Mouse (Mus musculus) cerebellum, adult 9-10 months (tissue): Measurements from ENCODE around the gene Scube3.
"Not testable (repeated sequence)": the region's sequence is repeated elsewhere in the genome, so short reads cannot be mapped to it uniquely, and the experiment has no call there.

Source experiments
- DNase-seq: peaks from one replicate; pipeline ENCODE4 v3.0.0; 2022

Scube3 gene

GRCm38 (mm10) chr17:28180331-28180730 is 38.4 kb downstream of the Scube3 start:
- no peak for DNase-seq

GRCm38 (mm10) chr17:28180783-28181544 is 39.0 kb downstream of the Scube3 start:
- DNase-seq = no peak

GRCm38 (mm10) chr17:28184971-28185638 is 43.2 kb downstream of the Scube3 start:
- no peak for DNase-seq

GRCm38 (mm10) chr17:28188313-28188712 is 46.4 kb downstream of the Scube3 start:
- DNase-seq = no peak

GRCm38 (mm10) chr17:28192754-28193153 is 50.8 kb downstream of the Scube3 start:
- DNase-seq = no peak

GRCm38 (mm10) chr17:28193559-28193958 is 51.6 kb downstream of the Scube3 start:
- DNase-seq = no peak

GRCm38 (mm10) chr17:28195033-28195432 is 53.1 kb downstream of the Scube3 start:
- no peak for DNase-seq

- no peak for DNase-seq
These were observed 55.7 kb downstream of the Scube3 start for GRCm38 (mm10) chr17:28197646-28198045.

- no peak for DNase-seq
These were observed 60.0 kb downstream of the Scube3 start for GRCm38 (mm10) chr17:28201982-28202381.

GRCm38 (mm10) chr17:28204052-28204720 is 62.2 kb downstream of the Scube3 start:
- no peak for DNase-seq

GRCm38 (mm10) chr17:28205443-28205842 is 63.5 kb downstream of the Scube3 start:
- no peak for DNase-seq

- no peak for DNase-seq
These were observed 65.2 kb downstream of the Scube3 start for GRCm38 (mm10) chr17:28207092-28207491.

- DNase-seq = no peak
These were observed 65.8 kb downstream of the Scube3 start, which contains the start of gene Def6 for GRCm38 (mm10) chr17:28207591-28208313. Def6 (plus strand) TSS chr17:28207778.

- no peak for DNase-seq
These were observed 66.3 kb downstream of the Scube3 start for GRCm38 (mm10) chr17:28208314-28208612.

GRCm38 (mm10) chr17:28209457-28210110 is 67.6 kb downstream of the Scube3 start:
- no peak for DNase-seq

- no peak for DNase-seq
These were observed 70.0 kb downstream of the Scube3 start for GRCm38 (mm10) chr17:28211921-28212341.

- DNase-seq = no peak
These were observed 70.5 kb downstream of the Scube3 start for GRCm38 (mm10) chr17:28212391-28212790.

- DNase-seq = no peak
These were observed 71.3 kb downstream of the Scube3 start for GRCm38 (mm10) chr17:28213236-28213635.

- DNase-seq = no peak
These were observed 74.8 kb downstream of the Scube3 start for GRCm38 (mm10) chr17:28216791-28217190.

- DNase-seq = no peak
These were observed 76.0 kb downstream of the Scube3 start for GRCm38 (mm10) chr17:28217721-28218649.

- not testable (repeated sequence) for DNase-seq
These were observed 80.5 kb downstream of the Scube3 start for GRCm38 (mm10) chr17:28222463-28222862.
